Comparison of ENCODE assay signal across 23 mouse cellular contexts in the genomic region with DNA sequence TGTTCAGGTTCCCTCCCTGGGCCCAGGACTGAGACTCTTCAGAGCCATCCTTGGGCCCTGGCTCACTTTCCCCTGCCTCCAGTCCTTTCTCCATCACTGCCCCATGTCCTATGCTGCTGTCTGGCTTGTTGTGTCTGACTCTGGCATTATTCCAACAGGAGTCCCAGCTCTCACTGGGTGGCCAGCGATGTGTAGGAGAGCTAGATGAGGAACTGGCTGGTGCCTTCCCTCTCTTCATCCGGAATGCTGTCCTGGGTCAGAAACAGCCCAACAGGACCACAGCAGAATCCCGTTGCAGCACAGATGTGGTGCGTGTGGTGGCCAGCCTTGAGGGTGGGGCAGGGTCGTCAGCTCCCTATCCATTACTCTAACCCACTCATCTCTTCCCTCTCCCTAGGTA. TPM values are rescaled to one million over a fixed set of nuclear protein-coding genes. Genes with fewer than 3 reads are reported as not detected.
"Had no signal": no experiment of that assay in that cellular context is flagged by ENCODE, and none has a peak within 500 bp of the region (broad histone marks: within the 10 kb centered on the region; RNA-seq: fewer than 3 reads in every experiment).

No protein-coding gene starts in this region.

- H3K27ac ChIP-seq: kidney, embryonic 15.5 days; limb, embryonic 13.5 days; neural tube, embryonic 13.5 days had no signal

- H3K4me2 ChIP-seq: kidney, embryonic 15.5 days; limb, embryonic 13.5 days; midbrain, embryonic 11.5 days; neural tube, embryonic 13.5 days had no signal

- H3K4me1 ChIP-seq: neural tube, embryonic 13.5 days had no signal

- H3K9me3 ChIP-seq: kidney, embryonic 15.5 days; limb, embryonic 13.5 days; megakaryocyte, embryonic 14.5 days; neural tube, embryonic 13.5 days had no signal

- DNase-seq: kidney, adult 2 months; kidney, postnatal 10 days; kidney, postnatal 36 days; left cerebral cortex, postnatal 4 days; lung, adult 2 months; lung, postnatal 36 days; midbrain, embryonic 14.5 days; retina, postnatal 1 day; thymus, adult 18-20 months; thymus, postnatal 36 days had no signal

- H3K9ac ChIP-seq: kidney, embryonic 15.5 days; limb, embryonic 13.5 days; neural tube, embryonic 13.5 days had no signal

- H3K27me3 ChIP-seq: kidney, embryonic 15.5 days; limb, embryonic 13.5 days; megakaryocyte, embryonic 14.5 days; neural tube, embryonic 13.5 days had no signal

- H3K4me3 ChIP-seq: kidney, embryonic 15.5 days; limb, embryonic 13.5 days; myocyte; neural tube, embryonic 13.5 days had no signal

- ATAC-seq: intestine, postnatal 0 days; lung, postnatal 0 days had no signal

RNA-seq across cellular contexts. Expression of a gene that starts 12.5 kb away (rescaled TPM):
- total RNA-seq: liver, adult 2 months; monocyte, adult 5-6 weeks; neutrophil, adult 5-6 weeks had no signal
- polyA plus RNA-seq: myocyte; small intestine, adult 2 months; testis, adult 2 months had no signal

RNA-seq across cellular contexts. Expression of a gene that starts 22.0 kb away (rescaled TPM):
- total RNA-seq: liver, adult 2 months; monocyte, adult 5-6 weeks; neutrophil, adult 5-6 weeks had no signal
- polyA plus RNA-seq: myocyte had no signal
